Mouse (Mus musculus) stomach, postnatal 0 days (tissue): Measurements from ENCODE around the gene Megf11.

Experiments
- CTCF ChIP-seq: IDR thresholded peaks from 2 replicates; pipeline ENCODE4 v1.5.1; 2016; ENCODE audit warnings: antibody characterized with exemption, low read depth, mild to moderate bottlenecking, moderate library complexity
- EP300 ChIP-seq: optimal IDR thresholded peaks from 2 replicates; pipeline ENCODE3; 2016; ENCODE audit warnings: antibody characterized with exemption

GRCm38 (mm10) chr9:64664612-64665011 lies 279.2 kb downstream of the Megf11 start:
- TF ChIP-seq CTCF: no peak
- TF ChIP-seq EP300: no peak
